Mouse (Mus musculus): ENCODE results near the gene Hax1. TPM values are rescaled to one million over a fixed set of nuclear protein-coding genes. Genes with fewer than 3 reads are reported as not detected.

Hax1 gene
- total RNA-seq, 2 experiments from 2014 or later = 41.2 to 71.3 TPM

GRCm38 (mm10) chr3:89963221-89963763 is 35.3 kb downstream of the Hax1 start, which contains the start of gene Atp8b2:
Gene Atp8b2 (minus strand): TSS chr3:89963508.
- ATAC-seq (replicated peaks; ENCODE audit: low FRiP score, poor library complexity, severe bottlenecking) = no peak

- ATAC-seq (replicated peaks; ENCODE audit: low FRiP score, poor library complexity, severe bottlenecking) = no peak
These were observed 35.8 kb downstream of the Hax1 start for GRCm38 (mm10) chr3:89962751-89963220.

- ATAC-seq (replicated peaks; ENCODE audit: low FRiP score, poor library complexity, severe bottlenecking) = no peak
These were observed 36.4 kb downstream of the Hax1 start for GRCm38 (mm10) chr3:89962059-89962750.

- ATAC-seq (replicated peaks; ENCODE audit: low FRiP score, poor library complexity, severe bottlenecking) = no peak
These were observed 37.1 kb downstream of the Hax1 start for GRCm38 (mm10) chr3:89961436-89961835.

GRCm38 (mm10) chr3:89960469-89960868 is 38.1 kb downstream of the Hax1 start:
- ATAC-seq (replicated peaks; ENCODE audit: low FRiP score, poor library complexity, severe bottlenecking) = no peak

GRCm38 (mm10) chr3:89959435-89959834 is 39.1 kb downstream of the Hax1 start:
- no peak for ATAC-seq (replicated peaks; ENCODE audit: low FRiP score, poor library complexity, severe bottlenecking)

GRCm38 (mm10) chr3:89957880-89958279 is 40.7 kb downstream of the Hax1 start:
- ATAC-seq (replicated peaks; ENCODE audit: low FRiP score, poor library complexity, severe bottlenecking) = no peak

GRCm38 (mm10) chr3:89956177-89956971 is 42.2 kb downstream of the Hax1 start:
- no peak for ATAC-seq (replicated peaks; ENCODE audit: low FRiP score, poor library complexity, severe bottlenecking)

- no peak for ATAC-seq (replicated peaks; ENCODE audit: low FRiP score, poor library complexity, severe bottlenecking)
These were observed 45.2 kb downstream of the Hax1 start for GRCm38 (mm10) chr3:89953420-89953819.

- no peak for ATAC-seq (replicated peaks; ENCODE audit: low FRiP score, poor library complexity, severe bottlenecking)
These were observed 49.9 kb downstream of the Hax1 start for GRCm38 (mm10) chr3:89948655-89949054.

GRCm38 (mm10) chr3:89948021-89948420 is 50.6 kb downstream of the Hax1 start:
- ATAC-seq (replicated peaks; ENCODE audit: low FRiP score, poor library complexity, severe bottlenecking) = no peak

Other genes with a start within 250 kb of the Hax1 start
- not detected in 2 replicates for gene Chrnb2, start 234.1 kb downstream of the Hax1 start, total RNA-seq (2015; ENCODE audit: low replicate concordance)
- 0.13 and 0.23 TPM in 2 replicates for gene Chrnb2, start 234.1 kb downstream of the Hax1 start, total RNA-seq (2017; ENCODE audit: low replicate concordance)
- gene Ube2q1, start 225.2 kb downstream of the Hax1 start, total RNA-seq (2015; ENCODE audit: low replicate concordance) = 19.1 and 23.1 TPM in 2 replicates
- 13.3 and 17.6 TPM in 2 replicates for gene Ube2q1, start 225.2 kb downstream of the Hax1 start, total RNA-seq (2017; ENCODE audit: low replicate concordance)
- gene She, start 167.4 kb downstream of the Hax1 start, total RNA-seq (2015; ENCODE audit: low replicate concordance) = not detected in 2 replicates
- gene She, start 167.4 kb downstream of the Hax1 start, total RNA-seq (2017; ENCODE audit: low replicate concordance) = 0.13 TPM in 1 of 2 replicates, not detected in the other
- gene Il6ra, start 85.6 kb downstream of the Hax1 start, total RNA-seq (2015; ENCODE audit: low replicate concordance) = 5.8 and 10.5 TPM in 2 replicates
- gene Il6ra, start 85.6 kb downstream of the Hax1 start, total RNA-seq (2017; ENCODE audit: low replicate concordance) = 0.90 and 2.3 TPM in 2 replicates
- gene Atp8b2, start 35.3 kb downstream of the Hax1 start, total RNA-seq (2015; ENCODE audit: low replicate concordance) = 1.8 TPM in 1 of 2 replicates, not detected in the other
- 1.2 and 2.1 TPM in 2 replicates for gene Atp8b2, start 35.3 kb downstream of the Hax1 start, total RNA-seq (2017; ENCODE audit: low replicate concordance)
- gene 4933434E20Rik, start 52.9 kb upstream of the Hax1 start, total RNA-seq (2015; ENCODE audit: low replicate concordance) = 26.3 and 51.6 TPM in 2 replicates
- gene 4933434E20Rik, start 52.9 kb upstream of the Hax1 start, total RNA-seq (2017; ENCODE audit: low replicate concordance) = 28.5 and 29.4 TPM in 2 replicates
- 157 and 197 TPM in 2 replicates for gene Ubap2l, start 53.8 kb upstream of the Hax1 start, total RNA-seq (2015; ENCODE audit: low replicate concordance)
- 107 and 126 TPM in 2 replicates for gene Ubap2l, start 53.8 kb upstream of the Hax1 start, total RNA-seq (2017; ENCODE audit: low replicate concordance)
- gene Tpm3, start 73.9 kb upstream of the Hax1 start, total RNA-seq (2015; ENCODE audit: low replicate concordance) = 134 and 153 TPM in 2 replicates
- gene Tpm3, start 73.9 kb upstream of the Hax1 start, total RNA-seq (2017; ENCODE audit: low replicate concordance) = 196 and 241 TPM in 2 replicates
- gene Nup210l, start 105.4 kb upstream of the Hax1 start, total RNA-seq (2015; ENCODE audit: low replicate concordance) = not detected in 2 replicates
- not detected in 2 replicates for gene Nup210l, start 105.4 kb upstream of the Hax1 start, total RNA-seq (2017; ENCODE audit: low replicate concordance)
- gene Rps27, start 214.9 kb upstream of the Hax1 start, total RNA-seq (2015; ENCODE audit: low replicate concordance) = 1,008 and 1,082 TPM in 2 replicates
- gene Rps27, start 214.9 kb upstream of the Hax1 start, total RNA-seq (2017; ENCODE audit: low replicate concordance) = 1,107 and 1,635 TPM in 2 replicates
- gene Rab13, start 214.9 kb upstream of the Hax1 start, total RNA-seq (2015; ENCODE audit: low replicate concordance) = not detected in 2 replicates
- 0.39 and 0.53 TPM in 2 replicates for gene Rab13, start 214.9 kb upstream of the Hax1 start, total RNA-seq (2017; ENCODE audit: low replicate concordance)
- 10.9 and 46.5 TPM in 2 replicates for gene Jtb, start 232.8 kb upstream of the Hax1 start, total RNA-seq (2015; ENCODE audit: low replicate concordance)
- gene Jtb, start 232.8 kb upstream of the Hax1 start, total RNA-seq (2017; ENCODE audit: low replicate concordance) = 1.9 and 9.1 TPM in 2 replicates
- not detected in 2 replicates for gene Creb3l4, start 244.7 kb upstream of the Hax1 start, total RNA-seq (2015; ENCODE audit: low replicate concordance)
- gene Creb3l4, start 244.7 kb upstream of the Hax1 start, total RNA-seq (2017; ENCODE audit: low replicate concordance) = not detected in 2 replicates
- 2.1 and 5.0 TPM in 2 replicates for gene Slc39a1, start 249.4 kb upstream of the Hax1 start, total RNA-seq (2015; ENCODE audit: low replicate concordance)
- gene Slc39a1, start 249.4 kb upstream of the Hax1 start, total RNA-seq (2017; ENCODE audit: low replicate concordance) = 2.2 and 7.4 TPM in 2 replicates